Mouse (Mus musculus) MN1 (cell line): ENCODE results near the gene Gpd1.
"Not testable (repeated sequence)": the region's sequence is repeated elsewhere in the genome, so short reads cannot be mapped to it uniquely, and the experiment has no call there.

Experiments used
- DNase-seq: peaks from one replicate; pipeline ENCODE4 v3.0.0-alpha.2; 2016; ENCODE audit warnings: low spot score

Gpd1 gene

GRCm38 (mm10) chr15:99771601-99772276, 54.4 kb downstream of the Gpd1 start:
- peak; percentile 63 for DNase-seq

GRCm38 (mm10) chr15:99772277-99772880, 55.1 kb downstream of the Gpd1 start:
- peak; percentile 94 for DNase-seq

- DNase-seq: not testable (repeated sequence)
These were observed 55.4 kb downstream of the Gpd1 start, which contains the start of gene Cers5 for GRCm38 (mm10) chr15:99772881-99772924. TSS of gene Cers5 (minus strand) at chr15:99772885.

GRCm38 (mm10) chr15:99772925-99773324, 55.6 kb downstream of the Gpd1 start:
- DNase-seq: no peak
